Mouse (Mus musculus) cerebellum, adult 2 months (tissue): ENCODE measurements around the gene Fermt1. TPM values are rescaled to one million over a fixed set of nuclear protein-coding genes. Genes with fewer than 3 reads are reported as not detected.

Source experiments
- DNase-seq, 2 experiments: peaks; one replicate each; pipeline ENCODE4 v3.0.0; 2021
- H3K27ac ChIP-seq: fragments of 200-500 bp; 2 replicates; pipeline ENCODE4 v1.5.1; 2012; ENCODE audit warnings: low read length, control low read depth, inconsistent platforms; ENCODE audit not compliant: insufficient read depth
- H3K27me3 ChIP-seq: fragments of 200-500 bp; 2 replicates; pipeline ENCODE4 v1.6.1; 2012; ENCODE audit warnings: inconsistent platforms, mild to moderate bottlenecking, low read length, moderate library complexity; ENCODE audit not compliant: control insufficient read depth, insufficient read depth
- H3K4me1 ChIP-seq: fragments of 200-500 bp; 2 replicates; pipeline ENCODE4 v1.6.1; 2011; ENCODE audit warnings: low read length; ENCODE audit not compliant: control insufficient read depth, insufficient read depth
- H3K4me3 ChIP-seq: fragments of 200-500 bp; replicated peaks from 2 replicates; pipeline ENCODE3; 2011; ENCODE audit warnings: mild to moderate bottlenecking, low read depth, low read length, control low read depth; ENCODE audit not compliant: insufficient read depth
- CTCF ChIP-seq: fragments of 200-500 bp; IDR thresholded peaks from 2 replicates; pipeline ENCODE4 v1.5.1; 2011; ENCODE audit warnings: low read depth, mild to moderate bottlenecking, control low read depth, low read length, moderate library complexity, borderline replicate concordance; ENCODE audit not compliant: insufficient read depth
- POLR2A ChIP-seq: fragments of 200-500 bp; IDR thresholded peaks from 2 replicates; pipeline ENCODE4 v1.6.1; 2011; ENCODE audit warnings: low read length, control low read depth, borderline replicate concordance; ENCODE audit not compliant: insufficient read depth
- WGBS: fragments of 180-500 bp; shearing (Covaris S2); methylation state at CpG from one replicate; pipeline ENCODE4 v1.1.7; 2018; 5-methylcytosine and 5-hydroxymethylcytosine counted together
- polyA plus RNA-seq: library from polyadenylated mRNA; depleted of rRNA; stranded (reverse); fragments of >200 nt; gene quantifications from 2 replicates; pipeline ENCODE4 v1.2.3, GENCODE M21; 2012; rRNA removed

The Fermt1 gene
- not detected in 2 replicates for polyA plus RNA-seq

DNA sequence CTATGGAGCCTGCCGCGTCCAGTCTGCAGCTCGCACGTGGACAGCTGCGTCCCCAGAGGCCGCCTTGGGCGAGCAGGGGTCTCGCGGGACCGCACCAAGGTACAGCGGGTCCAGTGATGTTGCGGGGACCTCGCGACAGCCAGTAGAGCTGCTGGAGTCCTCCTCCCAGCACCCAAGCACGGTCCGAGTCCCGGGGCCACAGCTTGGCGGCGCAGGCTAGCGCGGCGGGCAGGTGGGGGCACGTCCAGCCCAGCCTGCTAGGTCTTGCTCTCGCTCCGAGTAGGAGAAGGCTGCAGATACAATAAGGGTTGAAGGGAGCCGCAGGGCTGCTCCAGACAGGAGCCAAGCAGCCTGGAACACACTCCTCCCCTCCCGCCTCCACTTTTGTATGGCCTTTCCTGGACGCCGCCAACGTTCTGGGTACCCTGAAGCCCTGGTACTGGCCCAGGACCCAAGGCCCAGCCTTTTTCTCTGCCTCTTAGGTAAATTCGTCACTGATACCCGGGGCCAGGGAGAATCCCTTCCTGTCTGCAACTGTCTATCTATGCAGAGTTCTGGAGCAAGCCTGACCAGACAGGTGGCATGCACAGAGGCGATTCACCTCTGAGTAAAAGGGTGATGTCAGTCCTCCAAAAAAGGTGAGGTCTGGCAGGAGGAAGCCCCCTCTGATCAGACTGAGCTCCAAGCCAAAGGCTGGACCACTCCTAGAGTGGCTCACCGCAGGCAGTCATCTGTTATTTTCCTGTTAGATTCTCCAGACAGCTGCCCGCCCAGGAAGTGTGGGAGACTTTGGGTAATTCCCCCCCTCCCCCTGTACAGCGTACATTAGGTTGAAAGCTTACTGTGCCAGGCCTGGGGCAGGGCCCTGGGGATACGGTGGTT, at the start of gene Fermt1:
Gene Fermt1, minus strand, starts transcription at position 581 of the 882 bp plus-strand sequence.
- 1% methylated on average over 36 of the region's 37 CpGs for WGBS
- H3K4me3 ChIP-seq = peak within 1 kb of the TSS; percentile 23
- peaks cover 2% of the 10 kb centered on the region; the same call in 1 of the 2 replicates for H3K27me3 ChIP-seq
- H3K27ac ChIP-seq = no peak within 1 kb of the TSS
- DNase-seq = no peak
- H3K4me1 ChIP-seq = peaks cover 3% of the 10 kb centered on the region; the same call in 1 of the 2 replicates
- TF ChIP-seq POLR2A = no peak
- TF ChIP-seq CTCF = no peak

DNA sequence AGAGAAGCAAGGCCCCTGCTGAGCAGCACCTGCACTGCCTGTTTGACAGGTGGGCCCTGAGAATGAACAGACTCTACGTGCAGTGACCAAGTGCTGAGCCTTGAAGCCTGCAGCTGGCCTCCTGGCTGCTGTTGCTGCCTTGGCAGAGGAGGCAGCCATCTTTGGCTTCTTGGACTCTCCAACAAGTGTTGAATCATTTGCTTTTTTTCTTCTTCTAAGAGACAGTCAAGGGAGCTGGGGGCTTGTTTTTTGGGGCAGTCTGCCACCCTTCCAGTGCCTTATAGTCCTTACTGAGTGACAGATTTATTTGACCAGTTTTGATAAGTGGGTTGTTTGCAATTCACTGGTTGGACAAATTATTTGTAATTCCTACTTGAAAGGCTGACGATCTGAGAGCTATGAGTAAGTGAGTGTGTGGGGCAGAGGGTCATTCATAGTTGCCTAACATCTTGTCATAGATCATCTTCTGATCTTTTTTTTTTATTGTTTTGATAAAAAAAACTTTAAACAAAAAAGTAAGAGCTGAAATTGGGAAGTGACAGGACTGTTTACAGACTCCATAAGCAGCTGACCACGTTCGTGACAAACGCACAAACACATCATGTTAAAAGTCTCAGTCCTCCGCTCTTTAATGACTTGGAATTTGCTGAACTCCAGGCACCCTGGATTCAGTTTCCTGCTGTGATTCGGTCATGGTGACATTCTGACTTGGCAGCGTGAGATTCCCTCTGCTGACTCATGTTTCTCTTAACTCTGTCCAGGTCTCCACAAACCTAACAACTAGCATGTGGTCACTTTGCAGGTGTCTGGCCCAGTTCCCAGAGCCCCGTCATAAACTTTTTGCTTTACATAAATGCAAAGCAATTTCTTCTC, 47.2 kb upstream of the Fermt1 start:
- Histone ChIP-seq H3K27me3 (no peaks in the 10 kb centered on the region), H3K4me3 (no peak overlapping the region), H3K4me1 (peaks cover 3% of the 10 kb centered on the region; the same call in 1 of the 2 replicates), H3K27ac (no peak overlapping the region)
- 16% methylated on average over 9 of the region's 9 CpGs for WGBS
- TF ChIP-seq CTCF (no peak), POLR2A (no peak)
- DNase-seq = peak; percentile 72 to 81

DNA sequence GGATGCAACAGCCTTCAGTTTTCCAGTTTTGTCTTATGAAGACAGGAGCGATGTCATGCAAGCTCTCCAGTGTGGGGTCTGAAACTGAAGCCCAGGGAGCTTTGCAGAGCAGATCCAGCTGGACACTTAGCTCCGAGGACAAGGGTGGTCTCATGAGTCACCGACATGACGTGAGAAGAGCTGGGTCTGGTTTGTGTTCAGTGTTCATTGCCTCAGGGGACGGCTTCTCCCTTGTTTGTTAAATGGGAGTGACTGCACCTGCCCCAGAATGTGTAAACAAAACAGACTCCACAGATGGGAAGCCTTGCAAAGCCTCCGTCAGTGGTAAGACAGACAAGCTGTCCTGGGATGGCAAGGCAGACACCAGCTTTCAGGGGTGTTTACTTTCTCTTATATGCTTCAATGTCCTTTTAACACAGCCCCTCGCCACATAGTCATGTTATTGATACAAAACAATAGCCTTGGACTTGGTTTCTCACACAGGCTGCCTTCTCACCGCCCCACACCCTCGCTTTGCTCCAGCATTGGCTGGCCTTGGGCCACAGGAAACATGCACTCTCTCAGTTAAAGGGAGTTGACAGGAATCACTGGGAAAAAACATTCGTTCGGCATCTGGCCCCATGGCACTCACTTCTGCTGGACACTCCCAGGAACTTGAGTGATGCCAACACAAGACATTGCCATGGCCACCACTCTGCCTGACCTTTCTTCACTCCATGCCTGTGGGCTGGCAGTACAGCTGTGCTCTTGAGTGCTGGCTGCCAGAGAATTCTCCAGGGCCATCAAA, 44.3 kb upstream of the Fermt1 start:
- DNase-seq = no peak
- H3K4me3 ChIP-seq = no peak overlapping the region
- no peak overlapping the region for H3K27ac ChIP-seq
- H3K4me1 ChIP-seq = peaks cover 3% of the 10 kb centered on the region; the same call in 1 of the 2 replicates
- no peak for TF ChIP-seq CTCF
- TF ChIP-seq POLR2A = no peak
- no peaks in the 10 kb centered on the region for H3K27me3 ChIP-seq
- WGBS = 21% methylated on average over 11 of the region's 11 CpGs

DNA sequence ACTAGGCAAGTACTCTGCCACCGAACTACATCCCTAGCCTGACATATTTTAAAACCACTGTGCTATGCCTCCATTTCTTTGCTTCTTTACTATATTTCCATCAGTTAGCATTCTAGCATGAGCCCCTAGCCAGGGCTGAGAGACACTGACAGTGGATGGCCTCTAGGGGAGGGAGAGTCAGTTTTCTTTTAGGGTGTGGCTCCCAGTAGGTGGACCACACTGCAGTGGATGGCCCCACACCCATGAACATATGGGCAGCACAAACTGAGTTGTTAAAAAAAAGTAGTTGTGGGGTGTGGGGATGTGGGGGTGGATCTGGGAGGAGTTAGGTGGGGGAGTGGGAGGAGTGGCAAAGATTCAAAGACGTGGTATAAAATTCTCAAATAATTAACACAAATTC, 27.6 kb upstream of the Fermt1 start:
- H3K4me1 ChIP-seq = no peaks in the 10 kb centered on the region
- WGBS = 86% methylated on average over 2 of the region's 2 CpGs
- TF ChIP-seq POLR2A = no peak
- no peak for TF ChIP-seq CTCF
- no peak overlapping the region for H3K4me3 ChIP-seq
- no peaks in the 10 kb centered on the region for H3K27me3 ChIP-seq
- DNase-seq = no peak
- H3K27ac ChIP-seq = no peak overlapping the region

DNA sequence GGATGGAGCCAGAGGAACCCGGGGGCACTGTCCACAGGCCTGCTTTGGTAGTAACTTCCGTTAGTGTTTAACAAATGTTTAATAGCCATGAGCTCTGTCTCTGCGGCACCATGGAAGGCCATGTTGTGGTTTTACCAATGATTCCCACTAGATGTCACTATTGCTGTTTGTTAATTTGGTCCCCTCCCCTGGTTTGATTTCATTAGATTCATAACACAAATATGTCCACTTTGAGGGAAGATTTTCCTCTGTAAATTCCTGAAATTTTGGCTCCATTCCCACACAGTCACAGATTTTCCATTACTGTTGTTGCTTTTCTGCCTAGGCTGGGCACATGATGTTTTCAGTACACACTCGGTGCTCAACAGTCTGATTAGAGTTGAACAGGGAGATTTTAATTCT, 25.1 kb upstream of the Fermt1 start:
- H3K27me3 ChIP-seq = no peaks in the 10 kb centered on the region
- 9% methylated on average over 4 of the region's 4 CpGs for WGBS
- no peak for TF ChIP-seq POLR2A
- TF ChIP-seq CTCF = peak; percentile 50; the same call in 1 of the 2 replicates
- no peak overlapping the region for H3K27ac ChIP-seq
- H3K4me3 ChIP-seq = no peak overlapping the region
- H3K4me1 ChIP-seq = no peaks in the 10 kb centered on the region
- peak; percentile 19 to 51 for DNase-seq

DNA sequence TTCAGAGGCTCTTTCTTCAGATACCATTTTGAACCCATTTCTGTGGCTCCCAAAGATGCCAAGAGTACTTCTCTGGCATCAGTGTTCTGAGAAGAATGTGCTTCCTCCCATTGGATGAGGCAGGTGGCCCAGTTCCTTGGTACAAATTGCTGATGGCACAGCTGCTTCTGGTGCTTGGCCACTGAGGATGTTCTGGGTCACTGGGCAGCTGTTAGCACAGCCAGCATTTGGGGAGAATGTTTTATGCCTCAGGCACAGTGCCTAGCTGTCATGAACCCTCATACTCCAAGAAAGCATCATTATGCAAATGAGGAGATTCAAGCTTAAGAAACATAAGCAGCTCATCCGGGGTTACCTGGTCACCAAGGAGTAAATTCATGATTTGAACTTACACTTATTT, 12.1 kb upstream of the Fermt1 start:
- no peaks in the 10 kb centered on the region for H3K4me1 ChIP-seq
- DNase-seq = no peak
- H3K27ac ChIP-seq = no peak overlapping the region
- no peaks in the 10 kb centered on the region for H3K27me3 ChIP-seq
- no peak overlapping the region for H3K4me3 ChIP-seq
- no peak for TF ChIP-seq POLR2A
- TF ChIP-seq CTCF = no peak
- 9% methylated on average over 1 of the region's 1 CpGs for WGBS

DNA sequence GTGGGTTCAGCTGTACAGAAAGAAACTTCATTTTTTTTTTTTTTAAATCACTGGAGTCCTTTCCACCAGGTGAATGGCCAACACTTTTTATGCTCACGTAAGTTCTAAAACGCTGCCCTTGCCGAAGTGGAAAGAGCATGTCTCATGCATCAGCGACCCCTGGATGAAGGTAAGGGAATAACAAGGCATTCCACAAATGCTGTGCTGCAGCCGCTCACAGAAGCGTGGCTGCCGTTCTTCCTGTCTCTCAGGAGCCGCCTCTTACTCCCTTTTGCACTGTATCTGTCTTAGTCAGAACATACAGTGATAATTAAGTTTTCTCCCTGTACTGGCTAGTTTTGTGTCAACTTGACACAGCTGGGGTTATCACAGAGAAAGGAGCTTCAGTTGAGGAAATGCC, 6.5 kb upstream of the Fermt1 start:
- no peak for DNase-seq
- no peaks in the 10 kb centered on the region; the same call in 1 of the 2 replicates for H3K27me3 ChIP-seq
- no peak overlapping the region for H3K4me3 ChIP-seq
- H3K27ac ChIP-seq = no peak overlapping the region
- WGBS = 6% methylated on average over 8 of the region's 8 CpGs
- no peak for TF ChIP-seq POLR2A
- peak; percentile 60 for TF ChIP-seq CTCF
- no peaks in the 10 kb centered on the region for H3K4me1 ChIP-seq
